Mouse (Mus musculus) liver, embryonic 14.5 days (tissue): ENCODE data around the gene Gli2.

Source experiments
- CTCF ChIP-seq: IDR thresholded peaks from 2 replicates; pipeline ENCODE4 v1.5.1; 2016; ENCODE audit warnings: antibody characterized with exemption, low read depth, control low read depth
- EP300 ChIP-seq: IDR thresholded peaks from 2 replicates; pipeline ENCODE4 v1.6.1; 2016; ENCODE audit warnings: antibody characterized with exemption, low read depth

GRCm38 (mm10) chr1:118932167-118932566 lies 121.3 kb downstream of the Gli2 start:
- no peak for TF ChIP-seq CTCF
- TF ChIP-seq EP300: no peak
